Mouse (Mus musculus) right cerebral cortex, postnatal 14 days (tissue): ENCODE data around the gene Krba1.

ENCODE experiments used
- DNase-seq: peaks from one replicate; pipeline ENCODE4 v3.0.0; 2022

The Krba1 gene

DNA sequence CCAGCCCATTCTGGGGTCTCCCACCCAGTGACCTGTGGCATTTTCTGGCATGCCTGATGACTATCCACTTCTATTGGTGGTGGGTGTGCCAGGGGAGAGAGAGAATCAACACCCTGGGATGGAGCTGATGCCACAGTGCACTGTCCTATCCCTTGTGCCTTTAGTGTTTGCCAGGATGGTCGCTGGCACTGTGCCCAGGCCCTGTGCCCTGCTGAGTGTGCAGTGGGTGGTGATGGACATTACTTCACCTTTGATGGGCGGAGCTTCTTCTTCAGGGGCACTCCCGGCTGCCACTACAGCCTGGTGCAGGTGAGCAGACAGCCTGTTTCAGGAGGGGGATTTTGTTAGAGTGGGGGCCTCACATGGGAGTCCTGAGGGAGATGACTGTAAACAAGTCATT is 57.4 kb downstream of the Krba1 start:
- no peak for DNase-seq

- no peak for DNase-seq
Observed at GRCm38 (mm10) chr6:48464966-48465679, 69.7 kb downstream of the Krba1 start.

DNA sequence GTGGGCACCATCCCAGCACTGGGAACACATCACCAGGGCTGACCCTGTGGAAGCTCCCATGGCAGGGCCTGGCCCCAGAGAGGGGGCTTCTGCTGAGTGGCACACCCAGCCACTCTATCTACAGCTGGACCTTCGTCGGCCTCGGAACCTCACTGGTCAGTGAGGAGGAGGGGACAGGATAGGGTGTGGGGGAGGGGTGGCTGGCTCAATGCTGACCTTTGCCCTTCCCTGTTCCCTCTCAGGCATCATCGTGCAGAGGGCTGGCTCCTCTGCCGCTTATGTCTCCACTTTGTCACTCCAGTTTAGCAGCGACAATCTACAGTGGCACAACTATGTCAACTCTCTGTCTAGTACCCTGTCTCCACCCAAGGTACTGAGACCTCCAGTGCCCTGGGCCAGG is 71.3 kb downstream of the Krba1 start:
- DNase-seq: no peak

- no peak for DNase-seq
Observed at GRCm38 (mm10) chr6:48467490-48467889, 72.1 kb downstream of the Krba1 start.
